Mouse (Mus musculus) kidney, embryonic 15.5 days (tissue): ENCODE measurements around the gene Ttc21a. TPM values are rescaled to one million over a fixed set of nuclear protein-coding genes. Genes with fewer than 3 reads are reported as not detected.
A peak's percentile ranks its signal among the peaks of the same experiment; 100 is the strongest.
"Not testable (repeated sequence)": the region's sequence is repeated elsewhere in the genome, so short reads cannot be mapped to it uniquely, and the experiment has no call there.

ENCODE experiments used
- ATAC-seq: fragments of 200-750 bp; cut with Nextera tagmentation; replicated peaks from 2 replicates; pipeline ENCODE4 v1.8.0; 2017; ENCODE audit warnings: moderate TSS enrichment; ENCODE audit not compliant: low FRiP score
- H3K27ac ChIP-seq: fragments of 300-500 bp; sonication (generic); 2 replicates; pipeline ENCODE4 v1.5.1; 2015; ENCODE audit warnings: mild to moderate bottlenecking, inconsistent platforms
- H3K27me3 ChIP-seq: fragments of 300-500 bp; sonication (generic); 2 replicates; pipeline ENCODE4 v1.6.1; 2015; ENCODE audit warnings: inconsistent platforms
- H3K36me3 ChIP-seq: fragments of 300-500 bp; sonication (generic); 2 replicates; pipeline ENCODE4 v1.6.1; 2015; ENCODE audit warnings: inconsistent platforms
- H3K4me1 ChIP-seq: fragments of 300-500 bp; sonication (generic); 2 replicates; pipeline ENCODE4 v1.6.1; 2015; ENCODE audit warnings: inconsistent platforms
- H3K4me2 ChIP-seq: fragments of 300-500 bp; sonication (generic); 2 replicates; pipeline ENCODE4 v1.6.1; 2015; ENCODE audit warnings: moderate library complexity, mild to moderate bottlenecking, inconsistent platforms
- H3K4me3 ChIP-seq: fragments of 300-500 bp; sonication (generic); replicated peaks from 2 replicates; pipeline ENCODE4 v1.5.1; 2015; ENCODE audit warnings: mild to moderate bottlenecking, inconsistent platforms
- H3K9ac ChIP-seq: fragments of 300-500 bp; sonication (generic); 2 replicates; pipeline ENCODE4 v1.6.1; 2015; ENCODE audit warnings: mild to moderate bottlenecking, inconsistent platforms
- H3K9me3 ChIP-seq: fragments of 300-500 bp; sonication (generic); replicated peaks from 2 replicates; pipeline ENCODE4 v1.6.1; 2016; ENCODE audit warnings: inconsistent platforms
- WGBS: fragments of 180-500 bp; shearing (Covaris S2); methylation state at CpG from one replicate; pipeline ENCODE4 v1.1.7; 2015; ENCODE audit warnings: mixed read lengths; 5-methylcytosine and 5-hydroxymethylcytosine counted together
- polyA plus RNA-seq: library from polyadenylated mRNA; unstranded; fragments of >200 nt; fragmentation: Nextera tagmentation; extraction: Ambion mirVana; gene quantifications from 2 replicates; pipeline ENCODE4 v1.2.1, GENCODE M21; 2015

Ttc21a gene
- polyA plus RNA-seq, 1 experiment from 2014 or later, result 0.29 TPM

- no peaks in the 10 kb centered on the region for H3K9me3 ChIP-seq
- H3K9ac ChIP-seq, result no peak overlapping the region
- ATAC-seq, result no peak
- H3K27me3 ChIP-seq, result peaks cover 9% of the 10 kb centered on the region; the same call in 1 of the 2 replicates
- no peak overlapping the region for H3K4me2 ChIP-seq
- peaks cover 17% of the 10 kb centered on the region for H3K4me1 ChIP-seq
- H3K4me3 ChIP-seq, result no peak overlapping the region
- WGBS, result 97% methylated on average over 3 of the region's 3 CpGs
- no peaks in the 10 kb centered on the region for H3K36me3 ChIP-seq
- no peak overlapping the region for H3K27ac ChIP-seq
Measured at GRCm38 (mm10) chr9:120009871-120010270, 72.5 kb downstream of the Ttc21a start.

GRCm38 (mm10) chr9:120010781-120011511, 73.5 kb downstream of the Ttc21a start:
- peak overlapping the region; percentile 79 for H3K27ac ChIP-seq
- peaks cover 9% of the 10 kb centered on the region; the same call in 1 of the 2 replicates for H3K27me3 ChIP-seq
- peak; percentile 90 for ATAC-seq
- 2% methylated on average over 58 of the region's 60 CpGs for WGBS
- H3K9me3 ChIP-seq, result no peaks in the 10 kb centered on the region
- no peaks in the 10 kb centered on the region for H3K36me3 ChIP-seq
- H3K4me2 ChIP-seq, result peak overlapping the region; percentile 90
- H3K4me1 ChIP-seq, result peaks cover 17% of the 10 kb centered on the region
- H3K4me3 ChIP-seq, result peak overlapping the region; percentile 49
- H3K9ac ChIP-seq, result peak overlapping the region; percentile 27; the same call in 1 of the 2 replicates

- H3K4me3 ChIP-seq, result peak overlapping the region; percentile 49
- no peak; the same call in 1 of the 2 replicates for ATAC-seq
- WGBS, result 2% methylated on average over 10 of the region's 10 CpGs
- H3K27ac ChIP-seq, result peak overlapping the region; percentile 79
- no peaks in the 10 kb centered on the region for H3K9me3 ChIP-seq
- no peaks in the 10 kb centered on the region for H3K36me3 ChIP-seq
- H3K4me2 ChIP-seq, result peak overlapping the region; percentile 90
- H3K4me1 ChIP-seq, result peaks cover 14% of the 10 kb centered on the region
- no peak overlapping the region; the same call in 1 of the 2 replicates for H3K9ac ChIP-seq
- peaks cover 9% of the 10 kb centered on the region; the same call in 1 of the 2 replicates for H3K27me3 ChIP-seq
Measured at GRCm38 (mm10) chr9:120011533-120011932, 74.1 kb downstream of the Ttc21a start.

GRCm38 (mm10) chr9:120012161-120012560, 74.8 kb downstream of the Ttc21a start:
- not testable (repeated sequence) for H3K27ac ChIP-seq, ATAC-seq, H3K27me3 ChIP-seq, H3K4me3 ChIP-seq, H3K9me3 ChIP-seq, H3K9ac ChIP-seq, H3K36me3 ChIP-seq
- peaks cover 20% of the 10 kb centered on the region for H3K4me1 ChIP-seq
- 86% methylated on average over 6 of the region's 6 CpGs for WGBS
- H3K4me2 ChIP-seq, result 0 out of 2 replicates have a peak overlapping the region, but pooled peaks have one; percentile 90

GRCm38 (mm10) chr9:120012781-120013180, 75.4 kb downstream of the Ttc21a start:
- no peaks in the 10 kb centered on the region for H3K36me3 ChIP-seq
- no peak overlapping the region for H3K9ac ChIP-seq
- H3K27ac ChIP-seq, result no peak overlapping the region
- peaks cover 21% of the 10 kb centered on the region for H3K4me1 ChIP-seq
- ATAC-seq, result no peak
- no peak overlapping the region for H3K4me3 ChIP-seq
- H3K27me3 ChIP-seq, result peaks cover 9% of the 10 kb centered on the region; the same call in 1 of the 2 replicates
- H3K4me2 ChIP-seq, result no peak overlapping the region
- H3K9me3 ChIP-seq, result no peaks in the 10 kb centered on the region
- 78% methylated on average over 5 of the region's 5 CpGs for WGBS

GRCm38 (mm10) chr9:120013251-120013820, 75.9 kb downstream of the Ttc21a start:
- Histone ChIP-seq H3K36me3 (no peaks in the 10 kb centered on the region), H3K4me3 (no peak overlapping the region), H3K27ac (no peak overlapping the region), H3K9me3 (no peaks in the 10 kb centered on the region), H3K4me2 (no peak overlapping the region), H3K9ac (no peak overlapping the region), H3K27me3 (peaks cover 9% of the 10 kb centered on the region; the same call in 1 of the 2 replicates), H3K4me1 (peaks cover 21% of the 10 kb centered on the region)
- WGBS, result 78% methylated on average over 11 of the region's 11 CpGs
- no peak for ATAC-seq

- 44% methylated on average over 6 of the region's 6 CpGs for WGBS
- ATAC-seq, result no peak
- Histone ChIP-seq H3K36me3 (no peaks in the 10 kb centered on the region), H3K4me3 (no peak overlapping the region), H3K9ac (no peak overlapping the region), H3K27ac (no peak overlapping the region), H3K27me3 (peaks cover 9% of the 10 kb centered on the region; the same call in 1 of the 2 replicates), H3K4me1 (peaks cover 21% of the 10 kb centered on the region), H3K9me3 (no peaks in the 10 kb centered on the region), H3K4me2 (no peak overlapping the region)
Measured at GRCm38 (mm10) chr9:120014828-120015227, 77.4 kb downstream of the Ttc21a start.

GRCm38 (mm10) chr9:120016956-120017355, 79.5 kb downstream of the Ttc21a start:
- no peak overlapping the region for H3K4me2 ChIP-seq
- no peak overlapping the region for H3K9ac ChIP-seq
- H3K36me3 ChIP-seq, result no peaks in the 10 kb centered on the region
- WGBS, result 48% methylated on average over 10 of the region's 10 CpGs
- H3K4me3 ChIP-seq, result no peak overlapping the region
- ATAC-seq, result no peak
- no peaks in the 10 kb centered on the region for H3K9me3 ChIP-seq
- no peak overlapping the region for H3K27ac ChIP-seq
- peaks cover 13% of the 10 kb centered on the region; the same call in 1 of the 2 replicates for H3K4me1 ChIP-seq
- H3K27me3 ChIP-seq, result peaks cover 9% of the 10 kb centered on the region; the same call in 1 of the 2 replicates

Other genes starting within 250 kb of the Ttc21a start
- not detected in 2 replicates for gene Scn10a, start 218.3 kb upstream of the Ttc21a start, polyA plus RNA-seq
- 0.04 TPM in 2 replicates for gene Scn11a, start 112.2 kb upstream of the Ttc21a start, polyA plus RNA-seq
- gene Wdr48, start 42.7 kb upstream of the Ttc21a start, polyA plus RNA-seq, result 51.9 and 53.6 TPM in 2 replicates
- gene Gorasp1, start within 50 bp of the Ttc21a start, polyA plus RNA-seq, result 27.7 and 29.7 TPM in 2 replicates
- gene Csrnp1, start 47.1 kb downstream of the Ttc21a start, polyA plus RNA-seq, result 5.6 and 7.1 TPM in 2 replicates
- 0.38 and 0.41 TPM in 2 replicates for gene Xirp1, start 86.0 kb downstream of the Ttc21a start, polyA plus RNA-seq
- gene Cx3cr1, start 132.3 kb downstream of the Ttc21a start, polyA plus RNA-seq, result 6.6 and 7.3 TPM in 2 replicates
- 0.18 TPM in 1 of 2 replicates, not detected in the other for gene Ccr8, start 154.5 kb downstream of the Ttc21a start, polyA plus RNA-seq
- gene Slc25a38, start 172.8 kb downstream of the Ttc21a start, polyA plus RNA-seq, result 32.4 and 37.1 TPM in 2 replicates
- 1,407 and 1,464 TPM in 2 replicates for gene Rpsa, start 190.1 kb downstream of the Ttc21a start, polyA plus RNA-seq
- not detected in 2 replicates for gene Mobp, start 212.1 kb downstream of the Ttc21a start, polyA plus RNA-seq